Mouse (Mus musculus): Measurements from ENCODE around the gene Unc5a.

DNA sequence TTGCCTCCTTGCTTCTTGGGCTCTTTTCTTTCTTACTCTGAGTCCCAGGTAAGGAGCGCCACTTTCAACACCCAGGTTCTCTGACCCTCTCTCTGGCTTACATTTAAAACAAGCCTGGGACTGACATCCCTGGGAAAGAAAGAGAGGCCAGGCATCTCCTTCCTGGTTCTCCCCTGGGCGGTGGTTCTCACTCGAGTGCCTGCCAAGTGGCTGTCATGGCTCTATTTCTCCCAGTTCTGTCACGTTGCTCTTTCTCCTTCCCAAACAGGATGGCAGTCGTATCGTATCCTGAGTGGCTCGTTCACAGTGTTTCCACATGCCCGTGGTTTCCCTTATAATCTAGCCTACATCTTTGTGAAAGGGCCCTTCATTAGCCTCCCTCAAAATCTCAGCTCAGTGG is 23.7 kb upstream of the Unc5a start:
- TF ChIP-seq CTCF (IDR thresholded peaks at IDR 0.05; ENCODE audit: borderline replicate concordance, insufficient read depth, low read depth, low read length) (no peak), POLR2A (IDR thresholded peaks at IDR 0.05; ENCODE audit: borderline replicate concordance, insufficient read depth, low read length) (no peak)
